Mouse (Mus musculus) mature B cell (primary cell): Measurements from ENCODE around the gene Gpd1.
"Not testable (repeated sequence)": the region's sequence is repeated elsewhere in the genome, so short reads cannot be mapped to it uniquely, and the experiment has no call there.

Source experiments
- in situ Hi-C: fragments of 300-500 bp; cut with MboI; formaldehyde crosslinking; loops from 2 replicates; pipeline ENCODE4 v1.14.3; 2019

Gpd1 gene

GRCm38 (mm10) chr15:99701640-99701998 lies 15.7 kb upstream of the Gpd1 start:
- in situ Hi-C loops = not testable (repeated sequence)

GRCm38 (mm10) chr15:99701999-99702900 lies 15.1 kb upstream of the Gpd1 start, which contains the start of gene Smarcd1:
Gene Smarcd1, plus strand, starts transcription at chr15:99702129.
- in situ Hi-C loops = no loop called here

GRCm38 (mm10) chr15:99703104-99703503 lies 14.2 kb upstream of the Gpd1 start:
- in situ Hi-C loops = no loop called here

- in situ Hi-C loops = no loop called here
Observed at GRCm38 (mm10) chr15:99703676-99704040, 13.7 kb upstream of the Gpd1 start.

GRCm38 (mm10) chr15:99704041-99704681 lies 13.2 kb upstream of the Gpd1 start:
- in situ Hi-C loops = no loop called here

GRCm38 (mm10) chr15:99704881-99705280 lies 12.4 kb upstream of the Gpd1 start:
- in situ Hi-C loops = no loop called here

GRCm38 (mm10) chr15:99705440-99706048 lies 11.8 kb upstream of the Gpd1 start, which contains the start of gene Gm17349:
Gene Gm17349, minus strand, starts transcription at chr15:99705490.
- in situ Hi-C loops = no loop called here

- in situ Hi-C loops = no loop called here
Observed at GRCm38 (mm10) chr15:99708176-99708575, 9.1 kb upstream of the Gpd1 start.

- in situ Hi-C loops = no loop called here
Observed at GRCm38 (mm10) chr15:99710221-99711190, 6.8 kb upstream of the Gpd1 start.

- in situ Hi-C loops = no loop called here
Observed at GRCm38 (mm10) chr15:99711491-99711890, 5.8 kb upstream of the Gpd1 start.

GRCm38 (mm10) chr15:99712666-99713559 lies 4.4 kb upstream of the Gpd1 start:
- in situ Hi-C loops = no loop called here

- in situ Hi-C loops = no loop called here
Observed at GRCm38 (mm10) chr15:99713569-99713968, 3.7 kb upstream of the Gpd1 start.

GRCm38 (mm10) chr15:99714206-99714605 lies 3.1 kb upstream of the Gpd1 start:
- in situ Hi-C loops = no loop called here

- in situ Hi-C loops = no loop called here
Observed at GRCm38 (mm10) chr15:99714858-99715257, 2.5 kb upstream of the Gpd1 start.

- in situ Hi-C loops = no loop called here
Observed at GRCm38 (mm10) chr15:99715361-99715865, 1.9 kb upstream of the Gpd1 start.

- in situ Hi-C loops = no loop called here
Observed at GRCm38 (mm10) chr15:99715982-99716746, 1.2 kb upstream of the Gpd1 start.

- in situ Hi-C loops = no loop called here
Observed at GRCm38 (mm10) chr15:99716814-99717213, 501 bp upstream of the Gpd1 start.

- in situ Hi-C loops = no loop called here
Observed at GRCm38 (mm10) chr15:99718461-99719021, 1.2 kb downstream of the Gpd1 start.

GRCm38 (mm10) chr15:99719865-99720264 lies 2.5 kb downstream of the Gpd1 start:
- in situ Hi-C loops = loop anchor here (5.0 kb wide), 1 partner anchor 52 kb away; the partner anchor contains the start of gene Cers5
